Mouse (Mus musculus): Measurements from ENCODE around the gene Asah2.

GRCm38 (mm10) chr19:32051251-32051650 lies 56.8 kb downstream of the Asah2 start:
- TF ChIP-seq POLR2A (IDR thresholded peaks at IDR 0.05; ENCODE audit: low read depth, low read length) (no peak), CTCF (conservative IDR thresholded peaks at IDR 0.05; ENCODE audit: insufficient read depth, insufficient read length, low read depth, low read length) (no peak)
